Mouse (Mus musculus) kidney, embryonic 15.5 days (tissue): Measurements from ENCODE around the gene Tmem135. TPM values are rescaled to one million over a fixed set of nuclear protein-coding genes. Genes with fewer than 3 reads are reported as not detected.

Experiments used
- microRNA-seq: library from miRNA; unstranded; fragments of <30 nt; microRNA quantifications from one replicate; pipeline ENCODE4, GENCODE M21; 2016
- polyA plus RNA-seq: library from polyadenylated mRNA; unstranded; fragments of >200 nt; fragmentation: Nextera tagmentation; extraction: Ambion mirVana; gene quantifications from 2 replicates; pipeline ENCODE4 v1.2.1, GENCODE M21; 2015

Tmem135 gene
- polyA plus RNA-seq, 1 experiment from 2014 or later: 34.0 TPM

Small RNA genes lying within 50 kb of the gene (microRNA-seq; reads per million reads assigned to microRNA genes)
- gene Gm22171: not detected
- not detected for gene Gm24659

Other genes with a start within 250 kb of the Tmem135 start
- 27.1 and 27.5 TPM in 2 replicates for gene Fzd4, start 133 bp upstream of the Tmem135 start, polyA plus RNA-seq
- 90.8 and 93.4 TPM in 2 replicates for gene Prss23, start 123.0 kb upstream of the Tmem135 start, polyA plus RNA-seq
- gene Me3, start 228.2 kb upstream of the Tmem135 start, polyA plus RNA-seq: 11.4 and 12.1 TPM in 2 replicates